Mouse (Mus musculus) left cerebral cortex, adult 9 months (tissue): ENCODE measurements around the gene Arhgef28.
"Not testable (repeated sequence)": the region's sequence is repeated elsewhere in the genome, so short reads cannot be mapped to it uniquely, and the experiment has no call there.

ENCODE experiments used
- DNase-seq, 2 experiments: peaks; one replicate each; pipeline ENCODE4 v3.0.0; 2022; ENCODE audit warnings: low spot score in 2 of 2

Arhgef28 gene

DNA sequence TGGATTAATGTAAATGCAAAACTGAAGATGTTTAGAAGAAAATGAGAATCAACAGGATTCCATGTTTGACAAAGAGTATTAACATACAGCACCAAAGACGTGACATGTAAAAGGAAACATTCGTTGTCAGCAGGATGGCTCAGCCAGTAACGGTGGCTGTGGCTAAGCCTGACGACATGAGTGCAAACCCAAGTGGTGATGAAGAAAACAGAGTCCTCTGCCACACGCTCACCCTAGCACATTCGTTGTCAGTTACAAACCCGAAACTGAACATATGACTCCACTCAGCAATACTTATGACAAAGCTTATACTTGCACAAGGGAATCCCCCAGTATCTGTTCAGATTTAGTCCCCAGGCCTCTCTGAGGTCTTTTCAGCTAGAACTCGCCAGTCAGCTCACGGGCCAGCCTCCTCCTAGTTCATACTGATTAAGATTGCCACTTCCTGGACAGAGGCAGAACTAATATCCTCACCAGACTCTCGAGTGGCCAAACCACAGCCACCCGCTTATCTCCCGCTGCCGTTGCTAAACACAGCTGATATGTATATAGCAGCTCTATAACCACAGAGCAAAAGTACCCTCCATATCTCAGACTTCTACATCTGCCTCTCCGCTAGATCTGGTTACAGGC, 82.0 kb downstream of the Arhgef28 start:
- no peak for DNase-seq

DNA sequence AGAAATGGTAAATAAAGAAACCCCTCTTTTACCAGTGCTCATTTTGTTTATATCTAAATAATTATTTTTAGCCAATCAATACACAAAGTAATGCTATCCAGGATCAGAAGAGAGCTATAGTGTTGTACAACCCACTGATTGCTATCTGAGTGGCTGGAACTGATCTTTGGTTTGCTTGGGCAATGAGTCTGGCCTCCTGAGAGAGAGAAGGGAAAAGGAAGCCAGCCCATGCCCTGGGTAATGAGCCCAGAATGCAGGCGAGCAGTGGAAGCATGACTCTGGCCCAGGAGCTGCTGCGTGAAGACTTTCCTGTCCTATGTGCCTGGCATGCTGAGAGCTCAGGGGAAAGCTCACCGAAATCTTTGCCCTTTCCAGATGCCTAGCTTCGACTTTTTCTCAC, 83.5 kb downstream of the Arhgef28 start:
- DNase-seq: no peak

DNA sequence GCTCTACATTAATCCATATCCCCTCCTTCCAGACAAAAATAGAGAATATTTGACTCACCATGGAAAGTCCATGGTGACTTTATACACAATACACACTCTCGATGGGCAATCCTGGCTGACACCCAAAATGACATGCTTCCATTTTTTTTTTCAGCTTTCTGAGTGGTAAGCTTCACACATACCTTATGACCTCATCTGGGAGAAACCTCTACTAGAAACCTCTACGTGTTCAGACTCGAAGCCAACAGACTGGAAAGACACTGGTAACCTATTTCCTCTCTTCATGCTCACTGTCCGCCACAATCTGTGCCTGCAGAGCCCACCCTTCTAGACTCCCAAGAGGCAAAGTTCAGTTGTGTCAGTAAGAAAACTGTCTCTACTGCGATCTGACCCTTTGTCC, 84.2 kb downstream of the Arhgef28 start:
- DNase-seq: no peak

DNA sequence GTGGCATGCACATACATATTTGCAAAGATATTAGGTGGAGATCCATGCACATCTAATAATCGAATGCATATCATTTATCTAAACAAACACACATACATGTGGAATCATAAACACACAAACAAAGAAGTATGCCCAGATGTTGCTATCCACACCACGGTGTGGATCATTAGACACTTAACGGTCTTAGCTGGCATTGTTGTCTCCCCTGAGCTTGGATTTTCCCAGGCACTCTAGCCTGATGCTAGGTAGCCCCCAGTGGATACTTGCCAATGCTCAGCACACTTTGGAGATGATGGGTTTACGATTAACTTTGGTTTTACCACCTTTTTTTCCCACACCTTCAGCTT, 85.1 kb downstream of the Arhgef28 start:
- no peak for DNase-seq

DNA sequence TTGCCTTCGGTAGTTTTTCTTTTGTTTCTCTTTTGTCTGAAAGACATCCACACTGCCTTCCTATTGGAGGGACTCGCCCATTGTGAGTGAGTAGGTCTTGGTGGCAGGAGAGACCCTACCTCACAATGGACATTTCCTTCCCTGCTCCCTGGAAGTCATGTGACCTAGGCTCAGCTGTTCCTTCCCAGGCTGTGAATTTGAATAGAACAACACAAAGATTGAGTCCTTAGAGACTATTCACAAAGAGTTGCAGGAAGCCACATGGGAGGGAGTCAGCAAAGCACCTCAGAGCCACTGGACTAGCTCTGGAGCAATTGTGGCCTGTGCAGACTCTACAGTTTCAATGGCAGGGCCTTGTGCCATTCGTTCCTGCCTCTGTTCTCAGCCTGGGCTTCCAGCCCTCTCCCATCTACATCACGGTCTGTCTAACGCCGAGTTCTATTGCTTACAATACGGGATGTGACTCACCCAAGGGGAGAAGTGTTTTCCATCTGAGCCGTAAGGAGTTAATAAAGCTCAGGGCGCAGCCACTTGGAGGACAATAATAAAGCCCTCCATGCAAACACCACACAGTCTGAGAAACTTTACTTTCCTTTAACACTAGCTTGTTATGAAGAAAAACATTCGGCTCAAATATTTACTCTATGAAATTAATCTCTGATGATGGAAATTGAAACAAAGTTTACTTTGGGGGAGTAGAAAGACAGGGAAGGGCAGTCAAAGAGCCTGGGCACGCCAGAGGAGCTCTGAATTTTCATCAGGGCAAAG, 85.7 kb downstream of the Arhgef28 start:
- no peak for DNase-seq

DNA sequence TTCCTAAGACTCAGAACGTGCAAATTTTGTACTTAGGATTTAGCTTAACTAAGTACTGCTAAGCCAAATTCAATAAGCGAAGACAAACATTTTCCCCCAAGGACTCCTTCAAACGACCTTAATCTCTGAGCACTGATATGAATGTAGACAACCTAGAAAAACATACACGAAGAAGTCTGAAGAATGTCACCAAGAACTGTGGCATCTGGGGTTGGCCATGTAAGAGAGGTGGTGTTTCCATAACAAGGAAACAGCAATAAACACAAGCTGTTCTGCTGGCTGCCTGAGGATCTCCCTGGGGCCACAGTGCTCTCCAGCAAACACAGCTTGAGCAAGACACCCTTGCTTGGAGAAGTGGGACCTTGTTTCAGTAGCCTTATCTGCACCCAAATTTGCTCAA, 87.9 kb downstream of the Arhgef28 start:
- DNase-seq: no peak

DNA sequence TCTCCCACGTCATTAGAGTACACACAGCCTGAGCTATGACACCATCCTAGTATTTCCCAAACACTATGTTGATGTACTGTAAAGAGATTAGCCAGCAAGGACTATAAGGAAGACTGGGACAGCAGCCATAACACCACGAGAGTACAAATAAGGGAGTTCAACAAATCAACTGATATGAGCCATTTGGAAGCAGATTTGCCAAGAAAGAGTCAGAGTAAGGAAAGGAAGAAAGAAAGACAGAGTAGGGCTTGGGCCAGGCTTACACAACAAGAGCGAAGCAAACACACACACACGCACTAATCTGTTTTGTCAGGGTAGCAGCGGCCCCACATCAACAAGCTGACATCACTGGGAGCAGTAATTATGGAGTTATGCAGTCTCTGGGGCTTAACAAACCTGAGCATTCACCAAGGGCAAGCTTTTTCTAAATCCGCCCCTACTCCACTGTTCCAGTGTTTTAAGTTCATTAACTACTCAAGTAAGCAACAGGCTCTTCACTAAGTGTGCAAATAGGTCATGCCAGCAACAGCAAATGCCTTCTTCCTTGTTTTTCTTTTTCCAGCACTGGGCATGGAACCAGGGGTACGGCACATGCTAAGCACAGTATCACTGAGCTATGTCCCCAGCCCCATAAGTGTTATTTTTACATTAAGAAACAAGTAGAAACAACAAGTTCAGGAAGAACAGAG, 88.5 kb downstream of the Arhgef28 start:
- DNase-seq: no peak

DNA sequence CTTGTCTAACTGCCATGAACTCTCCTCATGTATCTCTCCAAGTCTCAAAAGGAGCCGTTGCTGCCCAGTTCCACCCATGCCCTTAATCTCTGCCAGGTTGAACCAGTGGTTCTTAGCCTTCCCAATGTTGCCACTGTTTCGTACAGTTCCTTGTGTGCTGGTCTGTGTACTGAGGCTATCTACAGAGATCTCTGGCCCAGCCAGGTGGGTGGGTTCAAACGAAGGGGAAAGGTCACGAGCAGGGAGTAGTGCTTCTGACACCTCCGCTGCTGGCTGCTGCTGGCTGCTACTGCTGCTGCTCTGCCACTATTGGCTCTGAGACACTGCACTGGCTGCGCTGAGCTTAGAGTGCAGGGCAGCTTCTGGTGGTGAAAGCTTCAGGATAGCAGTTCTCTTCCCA, 90.6 kb downstream of the Arhgef28 start:
- no peak for DNase-seq

DNA sequence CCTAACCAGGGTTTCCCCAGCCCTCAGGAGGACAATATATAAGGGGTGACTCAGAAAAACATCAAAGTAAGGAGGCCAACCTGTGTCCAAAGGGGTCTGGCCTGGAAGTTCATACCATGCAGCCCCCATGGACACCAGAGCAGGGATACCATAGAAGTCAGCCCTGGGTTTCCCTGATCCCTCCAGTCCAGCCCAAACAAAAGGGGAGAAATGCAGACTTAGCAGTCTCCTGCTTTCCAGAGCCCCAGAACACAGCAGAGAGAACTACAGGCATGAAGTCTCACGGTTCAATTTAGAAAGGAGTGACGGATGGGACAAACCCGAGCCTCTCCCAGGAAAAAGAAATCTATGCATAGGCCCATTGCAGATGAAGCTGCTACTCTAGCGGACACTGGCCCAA, 91.2 kb downstream of the Arhgef28 start:
- no peak for DNase-seq

DNA sequence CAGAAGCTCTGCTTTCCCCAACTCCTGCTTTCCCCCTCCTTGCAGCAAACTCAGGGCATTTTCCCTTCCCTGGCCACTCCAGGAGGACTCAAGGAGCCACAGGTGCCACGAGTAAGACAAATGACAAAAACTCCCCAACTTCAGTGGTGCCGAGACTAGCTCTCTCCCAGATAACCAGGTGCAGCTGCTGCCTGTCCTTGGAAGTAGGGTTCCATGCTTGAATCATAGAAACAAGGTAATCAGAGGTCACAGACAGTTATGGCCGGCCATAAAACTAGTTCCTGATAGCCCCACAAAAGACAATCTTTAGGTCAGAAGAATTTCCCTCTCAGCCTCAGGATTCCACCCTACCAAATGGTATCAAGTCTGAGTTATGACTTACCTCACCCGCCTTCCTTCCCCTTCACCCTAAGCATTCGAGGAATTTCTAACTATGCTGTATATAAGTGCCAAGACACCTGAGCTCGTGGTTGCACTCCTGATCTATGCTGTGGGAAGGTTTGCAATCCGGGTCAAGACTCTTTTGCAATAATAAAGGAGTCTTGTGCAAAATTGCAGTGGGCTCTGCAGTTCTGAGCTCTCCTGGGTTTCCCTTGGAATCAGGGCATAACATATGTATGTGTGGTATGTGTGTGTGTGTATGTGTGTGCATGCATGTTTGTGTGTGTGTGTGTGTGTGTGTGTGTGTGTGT, 93.3 kb downstream of the Arhgef28 start:
- DNase-seq: no peak

DNA sequence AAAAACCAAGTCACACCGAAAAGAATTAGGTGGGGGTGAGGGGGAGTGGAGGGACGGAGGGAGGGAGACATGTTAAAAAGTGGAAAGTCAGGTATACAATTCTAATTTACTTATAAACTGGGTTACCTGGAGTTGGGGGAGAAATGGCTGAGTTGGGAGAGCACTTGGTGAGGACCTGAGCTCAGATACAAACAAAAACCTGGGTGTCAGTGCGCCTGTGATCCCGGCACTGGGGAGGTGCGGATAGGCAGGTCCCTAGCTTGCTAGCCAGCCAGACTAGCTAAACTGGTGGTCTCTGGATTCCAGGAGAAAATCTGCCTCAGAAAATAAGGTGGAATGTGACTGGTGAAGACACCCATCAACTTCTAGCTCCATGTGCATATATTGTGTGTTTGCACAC, 94.7 kb downstream of the Arhgef28 start:
- no peak for DNase-seq

DNA sequence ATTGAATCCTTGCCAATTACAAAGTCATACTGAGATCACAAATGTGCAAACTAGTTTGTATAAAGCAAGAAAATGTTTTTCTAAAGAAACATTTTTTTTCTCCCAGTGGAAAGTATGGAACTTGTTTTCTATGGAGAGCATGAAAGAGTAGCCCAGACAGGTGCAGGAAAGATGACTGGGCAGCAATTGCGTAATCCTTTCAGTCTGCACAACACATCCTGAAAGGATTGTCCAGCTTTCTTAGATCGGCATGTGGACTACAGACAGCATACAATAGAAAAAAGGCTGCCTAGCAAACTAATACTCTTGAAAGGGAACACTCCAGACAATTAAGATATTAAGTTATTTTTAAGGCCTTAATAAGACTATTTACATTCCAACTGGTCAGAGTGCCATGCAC, 95.2 kb downstream of the Arhgef28 start:
- DNase-seq: no peak

DNA sequence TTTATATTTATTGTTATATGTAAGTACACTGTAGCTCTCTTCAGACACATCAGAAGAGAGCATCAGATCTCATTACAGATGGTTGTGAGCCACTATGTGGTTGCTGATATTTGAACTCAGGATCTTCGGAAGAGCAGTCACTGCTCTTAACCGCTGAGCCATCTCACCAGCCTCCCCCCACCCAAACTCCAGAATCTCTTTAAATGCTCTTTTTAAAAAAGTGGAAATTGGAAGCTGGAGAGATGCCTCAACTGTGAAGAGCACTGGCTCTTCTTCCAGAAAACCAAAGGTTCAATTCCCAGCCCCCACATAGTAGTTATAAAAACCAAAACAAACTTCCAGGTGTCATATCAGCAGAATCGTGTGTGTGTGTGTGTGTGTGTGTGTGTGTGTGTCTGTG, 97.8 kb downstream of the Arhgef28 start:
- not testable (repeated sequence) for DNase-seq

DNA sequence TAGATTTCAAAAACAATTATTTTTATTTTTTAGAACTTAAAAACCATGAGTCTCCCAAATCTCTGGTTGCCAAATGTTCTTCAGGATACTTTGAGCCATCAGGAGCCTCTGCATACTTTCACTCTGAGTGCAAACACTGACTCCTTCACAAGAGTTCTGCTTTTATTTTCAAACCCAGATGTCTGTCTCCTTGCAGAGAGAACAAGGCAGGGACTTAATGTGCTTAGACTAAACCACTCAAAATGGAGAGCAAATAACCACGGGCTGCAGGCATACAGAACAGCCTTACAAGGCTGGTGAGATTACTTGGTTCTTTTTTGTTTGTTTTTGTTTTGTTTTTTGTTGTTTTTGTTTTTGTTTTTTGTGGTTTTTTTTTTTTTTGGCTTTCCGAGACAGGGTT, 98.6 kb downstream of the Arhgef28 start:
- DNase-seq: no peak

DNA sequence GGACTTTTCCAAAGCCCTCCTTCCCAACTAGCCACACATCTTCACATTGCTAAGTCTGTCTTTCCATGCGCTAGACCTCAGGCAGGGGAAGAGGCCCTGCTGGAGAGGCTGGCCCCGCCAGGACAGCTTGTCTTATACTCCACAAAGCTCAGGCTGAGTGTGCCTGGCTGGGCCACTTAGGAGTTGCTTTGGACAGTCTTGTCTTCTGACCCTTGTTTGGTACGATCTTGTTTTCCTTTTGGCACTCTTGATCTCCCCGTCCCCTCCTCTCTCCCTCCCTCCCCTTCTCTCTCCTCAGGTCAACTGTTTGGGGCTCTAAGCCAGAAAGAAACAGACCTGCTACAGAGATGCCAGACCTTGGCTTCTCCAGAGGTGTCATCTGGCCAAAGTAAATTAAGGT, 110.3 kb downstream of the Arhgef28 start:
- no peak for DNase-seq

DNA sequence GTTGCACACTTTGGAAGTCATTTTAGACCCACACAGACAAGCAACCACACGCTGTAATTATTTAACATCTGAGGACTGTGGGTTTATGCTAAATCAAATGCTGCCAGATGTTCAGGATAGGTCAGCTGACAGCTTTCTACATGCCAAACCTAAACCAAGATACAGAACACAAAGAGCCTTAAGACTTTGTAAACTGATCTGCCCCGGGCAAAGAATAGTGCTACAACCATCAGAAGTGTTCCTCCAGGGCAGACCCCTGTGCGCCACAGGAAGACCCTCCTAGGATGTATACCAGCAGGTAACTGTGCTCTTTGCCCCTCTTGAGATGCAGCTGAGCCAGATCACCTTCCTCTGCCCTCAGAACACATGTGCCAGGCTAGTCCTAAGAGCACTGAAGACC, 111.9 kb downstream of the Arhgef28 start:
- no peak for DNase-seq

DNA sequence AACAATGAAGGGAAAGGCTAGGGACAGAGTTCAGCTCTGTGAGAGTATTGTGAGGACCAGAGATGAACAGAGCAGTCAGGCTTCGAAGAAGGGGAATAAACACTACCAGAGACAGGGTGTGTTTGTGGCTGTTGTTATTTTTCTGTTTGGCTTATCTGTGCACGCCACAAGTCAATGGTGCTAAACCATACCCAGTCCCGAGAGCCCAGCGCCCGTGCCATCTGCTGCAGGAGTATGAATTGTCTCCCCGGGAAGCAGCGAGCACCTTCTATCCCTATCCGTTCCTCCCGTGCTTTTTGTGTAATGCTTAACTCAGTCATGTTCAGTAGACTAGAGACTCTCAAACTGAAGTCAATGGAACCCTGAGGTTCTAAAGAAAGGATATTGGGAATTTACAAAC, 112.8 kb downstream of the Arhgef28 start:
- DNase-seq: no peak

DNA sequence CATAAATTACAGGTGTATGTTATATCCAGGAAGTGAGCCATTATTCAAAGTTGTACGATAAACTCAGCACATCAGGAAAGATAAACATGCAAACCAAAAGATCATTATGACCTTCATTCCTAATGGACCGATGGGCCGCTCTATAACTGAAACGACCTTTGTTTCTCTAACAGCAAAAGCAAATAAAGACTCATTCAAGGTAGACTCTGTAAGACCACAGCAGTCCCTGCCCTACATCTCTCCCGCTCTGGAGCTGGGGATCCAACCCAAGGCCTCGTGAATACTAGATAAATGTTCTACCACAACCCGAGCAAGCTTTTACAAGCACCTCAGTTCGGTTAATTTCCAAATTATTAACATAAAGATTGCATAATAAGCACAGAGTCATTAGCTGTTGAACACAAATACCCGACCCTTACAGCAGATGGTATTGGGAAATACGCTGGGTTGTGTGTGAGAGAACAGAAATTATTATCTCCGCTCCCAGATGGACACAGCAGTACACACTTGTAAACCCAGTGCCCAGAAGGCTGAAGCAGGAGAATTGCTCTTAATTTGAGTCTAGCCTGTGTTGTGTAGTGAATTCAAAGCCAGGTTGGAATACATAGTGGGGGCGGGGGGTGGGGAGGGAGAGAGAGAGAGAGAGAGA, 113.8 kb downstream of the Arhgef28 start:
- DNase-seq: no peak

DNA sequence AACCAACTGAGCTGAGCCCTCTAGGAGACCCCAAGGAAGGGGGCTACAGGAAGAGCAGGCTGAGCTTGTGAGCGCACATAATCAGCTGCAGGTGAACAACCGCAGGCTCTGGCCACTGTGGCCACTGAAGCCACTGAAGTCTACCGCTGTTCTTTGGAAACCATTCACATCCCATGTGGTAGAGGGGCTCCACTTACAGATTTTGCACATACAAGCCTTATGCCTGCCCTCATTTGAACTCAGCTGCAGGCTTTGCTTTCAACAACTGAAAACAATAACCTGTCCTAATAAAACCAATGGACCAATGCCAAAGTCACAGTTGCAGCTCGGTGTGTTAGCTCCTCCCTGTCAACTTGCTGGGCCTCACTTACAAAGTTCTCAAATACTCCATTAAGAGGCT, 126.6 kb downstream of the Arhgef28 start:
- no peak for DNase-seq

DNA sequence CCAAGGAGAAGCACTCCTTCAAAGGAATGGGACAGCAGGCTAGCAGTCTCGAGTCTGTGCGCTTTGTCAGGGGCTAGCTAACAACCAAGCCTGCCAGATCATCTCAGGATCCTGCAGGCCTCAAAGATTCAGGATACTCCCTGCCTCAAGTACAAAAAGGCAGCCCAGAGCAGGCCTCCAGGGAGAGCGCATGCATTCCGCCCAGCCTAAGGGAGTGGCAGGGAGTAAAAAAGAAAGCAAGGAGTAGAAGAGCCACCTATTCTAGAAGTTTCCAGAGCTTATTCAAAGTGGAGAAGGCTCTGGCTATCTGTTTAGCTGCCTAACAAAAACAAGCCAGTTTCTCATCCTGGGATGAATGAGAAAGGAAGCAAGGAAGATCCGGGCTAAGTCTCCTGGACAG, 128.0 kb downstream of the Arhgef28 start:
- no peak for DNase-seq

DNA sequence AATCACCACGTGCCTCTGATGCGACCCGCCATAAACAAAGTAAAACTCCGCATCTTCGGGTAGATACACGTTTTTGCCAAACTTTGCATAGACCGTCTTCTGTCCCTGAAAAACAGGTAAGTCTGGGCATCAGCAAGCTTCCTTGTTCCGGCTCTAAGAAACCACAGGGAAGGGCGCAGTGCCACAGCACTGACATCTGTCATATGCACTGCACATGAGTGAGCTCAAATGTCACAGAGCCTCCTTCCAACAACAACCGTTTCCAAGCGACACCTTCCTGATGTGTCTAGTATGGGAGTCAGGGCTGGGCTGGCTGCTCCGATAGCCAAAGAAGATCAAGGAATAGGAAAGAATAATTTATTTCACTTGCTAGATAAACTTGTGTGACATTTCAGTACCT, 129.0 kb downstream of the Arhgef28 start:
- no peak for DNase-seq

DNA sequence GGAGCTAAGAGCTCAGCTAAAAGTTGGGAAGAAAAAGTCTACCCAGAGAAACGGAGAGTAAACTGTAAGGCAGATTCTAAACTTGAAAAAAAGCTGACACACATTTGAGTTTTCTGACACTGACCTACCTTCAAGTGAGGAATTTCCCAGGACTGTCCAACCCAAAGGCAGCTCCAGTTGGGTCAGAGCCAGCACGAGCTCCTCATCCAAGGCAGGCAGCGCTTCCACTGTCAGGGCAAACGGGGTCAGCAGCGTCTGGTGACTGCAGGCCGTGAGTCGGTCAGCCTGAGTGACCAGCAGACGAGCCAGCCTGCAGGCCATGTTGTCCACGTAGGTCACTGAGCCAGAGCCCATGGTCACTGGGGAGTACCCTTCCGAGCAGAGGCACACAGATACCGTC, 131.4 kb downstream of the Arhgef28 start:
- DNase-seq: no peak
